18 mouse cellular contexts compared by ENCODE assay signal in genomic region chr10:115381506-115382084, GRCm38 (mm10). TPM values are rescaled to one million over a fixed set of nuclear protein-coding genes. Genes with fewer than 3 reads are reported as not detected.
DNase-seq lines count a peak whose midpoint lies in the region; ATAC-seq and TF ChIP-seq lines count a peak whose summit lies in the region.
"Had no signal": no experiment of that assay in that cellular context is flagged by ENCODE, and none has a peak within 500 bp of the region (broad histone marks: within the 10 kb centered on the region; RNA-seq: fewer than 3 reads in every experiment).

No protein-coding gene starts in this region.

- no peak for ATAC-seq in forebrain, embryonic 14.5 days
- ATAC-seq in forebrain, postnatal 0 days: no peak
- ATAC-seq in midbrain, embryonic 11.5 days (ENCODE audit: low FRiP score): no peak
- ATAC-seq in midbrain, embryonic 16.5 days: no peak
- ATAC-seq in neural tube, embryonic 12.5 days (ENCODE audit: low FRiP score, low read depth): no peak
- ATAC-seq: activated CD4-positive, CD25-positive, alpha-beta regulatory T cell, adult 4 months had no signal

- peaks cover 18% of the 10 kb centered on the region for H3K4me1 ChIP-seq in forebrain, embryonic 14.5 days (ENCODE audit: control insufficient read depth, insufficient read depth, low read length)
- H3K4me1 ChIP-seq in forebrain, postnatal 0 days (ENCODE audit: insufficient read depth): peaks cover 20% of the 10 kb centered on the region
- H3K4me1 ChIP-seq in midbrain, embryonic 11.5 days (ENCODE audit: control insufficient read depth, insufficient read depth, low read length): peaks cover 17% of the 10 kb centered on the region
- peaks cover 22% of the 10 kb centered on the region for H3K4me1 ChIP-seq in midbrain, embryonic 16.5 days (ENCODE audit: control insufficient read depth, insufficient read depth, low read length)
- peaks cover 16% of the 10 kb centered on the region for H3K4me1 ChIP-seq in neural tube, embryonic 12.5 days

- H3K9ac ChIP-seq in forebrain, embryonic 14.5 days (ENCODE audit: low read length): no peak overlapping the region
- no peak overlapping the region for H3K9ac ChIP-seq in forebrain, postnatal 0 days
- H3K9ac ChIP-seq in midbrain, embryonic 11.5 days (ENCODE audit: low read length): no peak overlapping the region
- H3K9ac ChIP-seq in midbrain, embryonic 16.5 days (ENCODE audit: low read depth, low read length): no peak overlapping the region
- no peak overlapping the region for H3K9ac ChIP-seq in neural tube, embryonic 12.5 days
- H3K9ac ChIP-seq: kidney, embryonic 15.5 days had no signal

- H3K36me3 ChIP-seq in forebrain, embryonic 14.5 days (ENCODE audit: control insufficient read depth, insufficient read depth, low read length): no peaks in the 10 kb centered on the region
- no peaks in the 10 kb centered on the region for H3K36me3 ChIP-seq in forebrain, postnatal 0 days (ENCODE audit: insufficient read depth)
- H3K36me3 ChIP-seq in midbrain, embryonic 11.5 days (ENCODE audit: control insufficient read depth, insufficient read depth, low read length): no peaks in the 10 kb centered on the region
- 0 out of 2 replicates have a peak, but pooled peaks cover 4% of the 10 kb centered on the region for H3K36me3 ChIP-seq in midbrain, embryonic 16.5 days (ENCODE audit: control insufficient read depth, insufficient read depth, low read length)
- H3K36me3 ChIP-seq in neural tube, embryonic 12.5 days: no peaks in the 10 kb centered on the region; the same call in 1 of the 2 replicates
- H3K36me3 ChIP-seq: hindbrain, embryonic 15.5 days had no signal

- no peaks in the 10 kb centered on the region for H3K27me3 ChIP-seq in forebrain, embryonic 14.5 days (replicated peaks; ENCODE audit: control insufficient read depth, insufficient read depth, low read length)
- no peaks in the 10 kb centered on the region for H3K27me3 ChIP-seq in forebrain, postnatal 0 days (ENCODE audit: insufficient read depth, low read length)
- no peaks in the 10 kb centered on the region for H3K27me3 ChIP-seq in midbrain, embryonic 11.5 days (ENCODE audit: control insufficient read depth, insufficient read depth, low read length)
- no peaks in the 10 kb centered on the region for H3K27me3 ChIP-seq in midbrain, embryonic 16.5 days (ENCODE audit: control insufficient read depth, insufficient read depth, low read depth, low read length)
- H3K27me3 ChIP-seq in neural tube, embryonic 12.5 days (replicated peaks): no peaks in the 10 kb centered on the region
- H3K27me3 ChIP-seq: hindbrain, embryonic 15.5 days; kidney, embryonic 15.5 days; liver, embryonic 13.5 days had no signal

- no peak for TF ChIP-seq CTCF in forebrain, postnatal 0 days (IDR thresholded peaks at IDR 0.05; ENCODE audit: low read depth)

- H3K4me3 ChIP-seq in forebrain, embryonic 14.5 days (ENCODE audit: low read depth, low read length): no peak overlapping the region
- H3K4me3 ChIP-seq in forebrain, postnatal 0 days (ENCODE audit: low read depth, low read length): no peak overlapping the region
- no peak overlapping the region for H3K4me3 ChIP-seq in midbrain, embryonic 11.5 days (ENCODE audit: low read depth, low read length)
- H3K4me3 ChIP-seq in midbrain, embryonic 16.5 days (ENCODE audit: low read depth, low read length): no peak overlapping the region
- no peak overlapping the region for H3K4me3 ChIP-seq in neural tube, embryonic 12.5 days
- H3K4me3 ChIP-seq: kidney, embryonic 15.5 days; left cerebral cortex, adult 2 months had no signal

- DNase-seq in forebrain, embryonic 14.5 days (ENCODE audit: low spot score): no peak
- no peak for DNase-seq in forebrain, postnatal 0 days
- peak; percentile 62 for DNase-seq in midbrain, embryonic 11.5 days (ENCODE audit: low spot score, missing footprints)
- peak; percentile 50 for DNase-seq in NIH3T3 (ENCODE audit: low read depth)
- no peak for DNase-seq in kidney, postnatal 36 days
- DNase-seq in adrenal gland, adult 2 months: no peak
- DNase-seq: adrenal gland, postnatal 36 days; B cell, adult 2 months; cerebellum, postnatal 10 days; gastrocnemius, postnatal 25 days; liver, embryonic 13.5 days; thymus, postnatal 4 days had no signal

- no peak overlapping the region for H3K27ac ChIP-seq in forebrain, embryonic 14.5 days (ENCODE audit: low read depth, low read length)
- no peak overlapping the region for H3K27ac ChIP-seq in forebrain, postnatal 0 days (ENCODE audit: low read depth, low read length)
- no peak overlapping the region for H3K27ac ChIP-seq in midbrain, embryonic 11.5 days (ENCODE audit: low read depth, low read length)
- H3K27ac ChIP-seq in midbrain, embryonic 16.5 days (ENCODE audit: low read length): no peak overlapping the region
- no peak overlapping the region for H3K27ac ChIP-seq in neural tube, embryonic 12.5 days
- H3K27ac ChIP-seq: hindbrain, embryonic 15.5 days; kidney, embryonic 15.5 days; left cerebral cortex, adult 2 months; liver, embryonic 13.5 days had no signal

- peak overlapping the region; percentile 64; the same call in 1 of the 2 replicates for H3K4me2 ChIP-seq in forebrain, embryonic 14.5 days (ENCODE audit: low read length)
- no peak overlapping the region for H3K4me2 ChIP-seq in forebrain, postnatal 0 days (ENCODE audit: low read depth)
- H3K4me2 ChIP-seq in midbrain, embryonic 11.5 days: no peak overlapping the region
- H3K4me2 ChIP-seq in midbrain, embryonic 16.5 days (ENCODE audit: low read length): no peak overlapping the region
- H3K4me2 ChIP-seq in neural tube, embryonic 12.5 days (replicated peaks): peak overlapping the region; percentile 80; the same call in 1 of the 2 replicates

- 70% methylated on average over 2 of the region's 2 CpGs for WGBS in forebrain, embryonic 14.5 days
- WGBS in forebrain, postnatal 0 days: 70% methylated on average over 2 of the region's 2 CpGs
- 76% methylated on average over 2 of the region's 2 CpGs for WGBS in midbrain, embryonic 11.5 days
- WGBS in midbrain, embryonic 16.5 days: 84% methylated on average over 2 of the region's 2 CpGs
- 84% methylated on average over 2 of the region's 2 CpGs for WGBS in neural tube, embryonic 12.5 days

- H3K9me3 ChIP-seq in forebrain, embryonic 14.5 days (replicated peaks; ENCODE audit: control insufficient read depth, low read length): no peaks in the 10 kb centered on the region
- no peaks in the 10 kb centered on the region for H3K9me3 ChIP-seq in forebrain, postnatal 0 days (ENCODE audit: low read length)
- no peaks in the 10 kb centered on the region for H3K9me3 ChIP-seq in midbrain, embryonic 11.5 days (ENCODE audit: control insufficient read depth, low read length)
- H3K9me3 ChIP-seq in midbrain, embryonic 16.5 days (replicated peaks; ENCODE audit: control insufficient read depth, low read length, poor library complexity, severe bottlenecking): no peaks in the 10 kb centered on the region
- no peaks in the 10 kb centered on the region for H3K9me3 ChIP-seq in neural tube, embryonic 12.5 days
- H3K9me3 ChIP-seq: hindbrain, embryonic 15.5 days; kidney, embryonic 15.5 days; liver, embryonic 13.5 days had no signal

RNA-seq across cellular contexts. Expression of gene Thap2, which starts 2.6 kb away (rescaled TPM):
- 17.9 and 23.5 TPM in 2 replicates for polyA plus RNA-seq in forebrain, embryonic 14.5 days (2014; fragmentation: Nextera tagmentation; extraction: Ambion mirVana)
- 15.6 and 21.6 TPM in 2 replicates for total RNA-seq in forebrain, postnatal 0 days (2014; rRNA removed)
- 12.0 and 13.8 TPM in 2 replicates for polyA plus RNA-seq in forebrain, postnatal 0 days (2015; fragmentation: Nextera tagmentation; extraction: Ambion mirVana)
- polyA plus RNA-seq in midbrain, embryonic 11.5 days (2014; fragmentation: Nextera tagmentation; extraction: Ambion mirVana): 23.6 and 24.0 TPM in 2 replicates
- polyA plus RNA-seq in midbrain, embryonic 16.5 days (2015; fragmentation: Nextera tagmentation; extraction: Ambion mirVana): 22.8 and 24.8 TPM in 2 replicates
- 34.0 and 35.3 TPM in 2 replicates for polyA plus RNA-seq in neural tube, embryonic 12.5 days (2016; fragmentation: Nextera tagmentation; extraction: Ambion mirVana)
- total RNA-seq in adrenal gland, adult 2 months (2021): 10 to 100 TPM; 12.0 to 13.6 TPM
- 5.3 and 5.9 TPM in 2 replicates for polyA plus RNA-seq in adrenal gland, adult 2 months (2012; rRNA removed)

RNA-seq across cellular contexts. Expression of gene Zfc3h1, which starts 3.2 kb away (rescaled TPM):
- 16.8 and 18.6 TPM in 2 replicates for polyA plus RNA-seq in forebrain, embryonic 14.5 days (2014; fragmentation: Nextera tagmentation; extraction: Ambion mirVana)
- total RNA-seq in forebrain, postnatal 0 days (2014; rRNA removed): 36.2 and 46.2 TPM in 2 replicates
- polyA plus RNA-seq in forebrain, postnatal 0 days (2015; fragmentation: Nextera tagmentation; extraction: Ambion mirVana): 5.7 and 7.6 TPM in 2 replicates
- 21.2 and 25.6 TPM in 2 replicates for polyA plus RNA-seq in midbrain, embryonic 11.5 days (2014; fragmentation: Nextera tagmentation; extraction: Ambion mirVana)
- 14.3 and 17.3 TPM in 2 replicates for polyA plus RNA-seq in midbrain, embryonic 16.5 days (2015; fragmentation: Nextera tagmentation; extraction: Ambion mirVana)
- 24.0 and 27.5 TPM in 2 replicates for polyA plus RNA-seq in neural tube, embryonic 12.5 days (2016; fragmentation: Nextera tagmentation; extraction: Ambion mirVana)
- total RNA-seq in adrenal gland, adult 2 months (2021): 10 to 100 TPM; 32.0 to 44.5 TPM
- polyA plus RNA-seq in adrenal gland, adult 2 months (2012; rRNA removed): 6.0 and 6.6 TPM in 2 replicates

RNA-seq across cellular contexts. Expression of gene Tmem19, which starts 19.3 kb away (rescaled TPM):
- polyA plus RNA-seq in forebrain, embryonic 14.5 days (2014; fragmentation: Nextera tagmentation; extraction: Ambion mirVana): 43.6 and 44.9 TPM in 2 replicates
- 30.5 and 36.0 TPM in 2 replicates for total RNA-seq in forebrain, postnatal 0 days (2014; rRNA removed)
- polyA plus RNA-seq in forebrain, postnatal 0 days (2015; fragmentation: Nextera tagmentation; extraction: Ambion mirVana): 29.1 and 38.8 TPM in 2 replicates
- polyA plus RNA-seq in midbrain, embryonic 11.5 days (2014; fragmentation: Nextera tagmentation; extraction: Ambion mirVana): 39.7 and 42.2 TPM in 2 replicates
- 37.6 and 38.2 TPM in 2 replicates for polyA plus RNA-seq in midbrain, embryonic 16.5 days (2015; fragmentation: Nextera tagmentation; extraction: Ambion mirVana)
- 42.5 and 43.8 TPM in 2 replicates for polyA plus RNA-seq in neural tube, embryonic 12.5 days (2016; fragmentation: Nextera tagmentation; extraction: Ambion mirVana)
- total RNA-seq in adrenal gland, adult 2 months (2021): 10 to 100 TPM; 28.6 to 30.6 TPM
- polyA plus RNA-seq in adrenal gland, adult 2 months (2012; rRNA removed): 7.8 and 12.1 TPM in 2 replicates

Comparison
In these comparisons a context has a peak if more than half of its experiments do, and no peak if none do; other contexts are left out.
1. H3K4me2 ChIP-seq: peak in forebrain, embryonic 14.5 days (single experiment) and neural tube, embryonic 12.5 days (single experiment); none in forebrain, postnatal 0 days (single experiment), midbrain, embryonic 11.5 days (single experiment) and midbrain, embryonic 16.5 days (single experiment).
2. DNase-seq: peak in midbrain, embryonic 11.5 days (single experiment) and NIH3T3 (single experiment); none in forebrain, embryonic 14.5 days (single experiment), forebrain, postnatal 0 days (single experiment), kidney, postnatal 36 days (0 of 2) and adrenal gland, adult 2 months (single experiment).